26 mouse cellular contexts compared by ENCODE assay signal in the genomic region with DNA sequence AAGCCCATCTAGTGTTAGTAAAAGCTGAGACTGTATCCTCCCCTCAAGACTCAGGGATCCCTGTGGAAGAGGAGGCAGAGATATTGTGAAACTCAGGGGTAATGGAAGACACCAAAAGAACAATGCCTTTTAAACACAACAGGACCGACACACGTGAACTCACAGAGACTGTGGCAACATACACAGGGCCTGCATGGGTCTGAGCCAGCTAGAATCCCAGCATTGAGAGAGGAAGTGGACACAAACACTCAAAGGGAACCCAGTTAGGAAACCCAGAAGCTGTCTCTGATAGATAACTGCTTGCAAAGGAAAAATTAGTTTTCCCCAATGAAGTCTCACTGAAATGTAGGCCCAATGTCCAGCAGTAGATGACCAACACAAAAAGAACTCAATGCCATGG.
"Had no signal": no experiment of that assay in that cellular context is flagged by ENCODE, and none has a peak within 500 bp of the region (broad histone marks: within the 10 kb centered on the region; RNA-seq: fewer than 3 reads in every experiment).

No protein-coding gene starts in this region.

- H3K36me3 ChIP-seq: heart, embryonic 13.5 days; heart, embryonic 15.5 days; hindbrain, embryonic 13.5 days; hindbrain, embryonic 15.5 days; kidney, embryonic 15.5 days; limb, embryonic 10.5 days; limb, embryonic 12.5 days had no signal

- H3K9ac ChIP-seq: heart, embryonic 13.5 days; heart, embryonic 15.5 days; hindbrain, embryonic 13.5 days; hindbrain, embryonic 15.5 days; kidney, embryonic 15.5 days; limb, embryonic 12.5 days had no signal

- H3K9me3 ChIP-seq: heart, embryonic 13.5 days; heart, embryonic 15.5 days; hindbrain, embryonic 13.5 days; hindbrain, embryonic 15.5 days; kidney, embryonic 15.5 days; limb, embryonic 10.5 days; limb, embryonic 12.5 days had no signal

- H3K4me1 ChIP-seq: heart, embryonic 15.5 days; hindbrain, embryonic 13.5 days; hindbrain, embryonic 15.5 days; kidney, embryonic 15.5 days; limb, embryonic 10.5 days; limb, embryonic 12.5 days had no signal

- H3K4me3 ChIP-seq: gastrocnemius, adult 2 months; heart, embryonic 13.5 days; heart, embryonic 15.5 days; hindbrain, embryonic 13.5 days; hindbrain, embryonic 15.5 days; kidney, embryonic 15.5 days; layer of hippocampus, adult 2 months; left cerebral cortex, adult 2 months; limb, embryonic 10.5 days; limb, embryonic 12.5 days had no signal

- ATAC-seq: forebrain, embryonic 16.5 days; hindbrain, postnatal 0 days; intestine, embryonic 16.5 days had no signal

- H3K27me3 ChIP-seq: heart, embryonic 13.5 days; heart, embryonic 15.5 days; hindbrain, embryonic 13.5 days; hindbrain, embryonic 15.5 days; kidney, embryonic 15.5 days; limb, embryonic 12.5 days had no signal

- H3K27ac ChIP-seq: gastrocnemius, adult 2 months; heart, embryonic 13.5 days; heart, embryonic 15.5 days; hindbrain, embryonic 13.5 days; hindbrain, embryonic 15.5 days; hindbrain, postnatal 0 days; kidney, embryonic 15.5 days; kidney, postnatal 0 days; left cerebral cortex, adult 2 months; limb, embryonic 10.5 days; limb, embryonic 12.5 days had no signal

- H3K4me2 ChIP-seq: heart, embryonic 11.5 days; heart, embryonic 13.5 days; heart, embryonic 15.5 days; hindbrain, embryonic 13.5 days; hindbrain, embryonic 15.5 days; kidney, embryonic 15.5 days; limb, embryonic 12.5 days had no signal

- DNase-seq: gastrocnemius, adult 2 months; gastrocnemius, postnatal 10 days; gastrocnemius, postnatal 25 days; heart, adult 18-20 months; heart, postnatal 14 days; heart, postnatal 36 days; kidney, adult 11 months; kidney, adult 2 months; kidney, adult 9 months; kidney, postnatal 14 days; kidney, postnatal 36 days; liver had no signal
